Mouse (Mus musculus): ENCODE data around the gene Celf3.

DNA sequence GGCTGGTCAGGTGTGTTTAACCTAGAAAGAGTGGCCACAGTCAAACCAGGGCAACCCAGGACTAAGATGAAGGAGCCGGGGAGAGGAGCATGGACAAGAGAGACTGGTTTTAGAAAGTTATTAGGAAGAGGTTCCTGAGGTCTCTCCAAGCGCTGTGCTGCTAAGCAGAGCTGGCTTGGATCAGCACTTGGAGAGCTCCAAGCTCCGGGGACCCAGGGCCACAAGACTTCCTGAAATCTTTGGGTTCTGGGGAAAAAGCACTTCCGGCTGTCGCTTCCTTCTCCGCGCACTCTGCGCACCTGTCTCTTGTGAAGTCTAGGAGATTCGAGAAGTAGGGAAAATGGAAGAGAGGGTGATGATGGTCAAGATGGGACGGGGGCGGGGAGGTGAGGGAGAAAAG is 1.5 kb downstream of the Celf3 start:
- TF ChIP-seq CTCF (IDR thresholded peaks at IDR 0.05; ENCODE audit: control insufficient read depth, insufficient read depth, insufficient read length) (no peak), MAX (IDR thresholded peaks at IDR 0.05) (no peak), USF1 (IDR thresholded peaks at IDR 0.05; ENCODE audit: low read depth) (no peak), MYOG (IDR thresholded peaks at IDR 0.05; ENCODE audit: control insufficient read depth, extremely low read depth, insufficient read length) (no peak)

All from C2C12 (cell line).